Mouse (Mus musculus) activated CD4-positive, CD25-positive, alpha-beta regulatory T cell, adult 4 months (primary cell): ENCODE results near the gene AB124611. TPM values are rescaled to one million over a fixed set of nuclear protein-coding genes. Genes with fewer than 3 reads are reported as not detected.

Experiments used
- polyA plus RNA-seq, 2 experiments: library from polyadenylated mRNA; unstranded; fragments of 100-300 nt; shearing (Covaris generic); gene quantifications; one replicate each; pipeline ENCODE4 v1.2.1; 2017

The AB124611 gene
- polyA plus RNA-seq, 2 experiments from 2014 or later = 56.9 to 62.4 TPM

Other genes starting within 250 kb of the AB124611 start
- gene Kri1, start 238.2 kb upstream of the AB124611 start, polyA plus RNA-seq = 10 to 100 TPM; 20.8 to 26.1 TPM
- gene Cdkn2d, start 234.8 kb upstream of the AB124611 start, polyA plus RNA-seq = 100 to 1,000 TPM; 142 to 158 TPM
- 1 to 10 TPM in 1 of 2 experiments, under 1 TPM in 1; 0.84 to 1.5 TPM for gene Ap1m2, start 213.8 kb upstream of the AB124611 start, polyA plus RNA-seq
- gene Slc44a2, start 205.5 kb upstream of the AB124611 start, polyA plus RNA-seq = 100 to 1,000 TPM; 181 to 194 TPM
- gene Ilf3, start 158.3 kb upstream of the AB124611 start, polyA plus RNA-seq = 100 to 1,000 TPM in 1 of 2 experiments, 10 to 100 TPM in 1; 96.0 to 122 TPM
- gene Qtrt1, start 114.3 kb upstream of the AB124611 start, polyA plus RNA-seq = 10 to 100 TPM; 34.0 to 38.8 TPM
- 100 to 1,000 TPM; 100 to 114 TPM for gene Dnm2, start 101.3 kb upstream of the AB124611 start, polyA plus RNA-seq
- gene Tmed1, start 15.9 kb upstream of the AB124611 start, polyA plus RNA-seq = 1 to 10 TPM; 2.7 to 3.1 TPM
- gene Carm1, start 20.7 kb downstream of the AB124611 start, polyA plus RNA-seq = 1 to 10 TPM; 4.7 to 5.9 TPM
- gene Timm29, start 66.5 kb downstream of the AB124611 start, polyA plus RNA-seq = 1 to 10 TPM; 2.8 to 3.5 TPM
- 10 to 100 TPM; 16.7 to 18.3 TPM for gene Yipf2, start 66.7 kb downstream of the AB124611 start, polyA plus RNA-seq
- 10 to 100 TPM; 26.2 to 34.6 TPM for gene Smarca4, start 90.0 kb downstream of the AB124611 start, polyA plus RNA-seq
- 10 to 100 TPM; 12.6 to 20.6 TPM for gene Ldlr, start 197.3 kb downstream of the AB124611 start, polyA plus RNA-seq
- 10 to 100 TPM; 18.7 to 25.8 TPM for gene Spc24, start 234.1 kb downstream of the AB124611 start, polyA plus RNA-seq